Mouse (Mus musculus) CD4-positive helper T cell, adult 2 months (primary cell): Measurements from ENCODE around the gene Cxcl10.
A peak's percentile ranks its signal among the peaks of the same experiment; 100 is the strongest.
"Not testable (repeated sequence)": the region's sequence is repeated elsewhere in the genome, so short reads cannot be mapped to it uniquely, and the experiment has no call there.

Experiments used
- DNase-seq: peaks from one replicate; pipeline ENCODE4 v3.0.0-alpha.2; 2012; ENCODE audit warnings: low read depth, missing footprints, low spot score

Gene Cxcl10

GRCm38 (mm10) chr5:92369151-92369994 is 20.7 kb upstream of the Cxcl10 start:
- no peak for DNase-seq

DNA sequence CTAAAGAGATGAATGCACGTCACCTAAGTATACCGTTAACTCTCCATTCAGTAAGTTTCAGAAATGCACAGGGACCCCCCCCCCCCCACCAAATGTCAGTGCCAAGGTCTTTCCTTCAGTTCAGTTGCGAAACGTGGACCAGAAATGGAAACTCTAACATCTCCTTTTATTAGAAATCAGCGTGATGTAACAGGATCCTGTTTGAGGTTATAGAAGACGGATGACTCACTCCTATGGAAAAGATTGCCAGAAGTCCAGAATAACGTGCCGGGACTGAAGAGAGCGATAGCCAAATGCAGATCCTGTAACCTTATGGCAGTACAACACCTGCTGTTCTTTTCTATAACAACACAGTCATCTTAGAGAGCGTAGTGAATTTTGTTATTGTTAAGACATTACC is 19.7 kb upstream of the Cxcl10 start:
- no peak for DNase-seq

- DNase-seq: no peak
These were observed 17.9 kb upstream of the Cxcl10 start for GRCm38 (mm10) chr5:92366565-92366964.

DNA sequence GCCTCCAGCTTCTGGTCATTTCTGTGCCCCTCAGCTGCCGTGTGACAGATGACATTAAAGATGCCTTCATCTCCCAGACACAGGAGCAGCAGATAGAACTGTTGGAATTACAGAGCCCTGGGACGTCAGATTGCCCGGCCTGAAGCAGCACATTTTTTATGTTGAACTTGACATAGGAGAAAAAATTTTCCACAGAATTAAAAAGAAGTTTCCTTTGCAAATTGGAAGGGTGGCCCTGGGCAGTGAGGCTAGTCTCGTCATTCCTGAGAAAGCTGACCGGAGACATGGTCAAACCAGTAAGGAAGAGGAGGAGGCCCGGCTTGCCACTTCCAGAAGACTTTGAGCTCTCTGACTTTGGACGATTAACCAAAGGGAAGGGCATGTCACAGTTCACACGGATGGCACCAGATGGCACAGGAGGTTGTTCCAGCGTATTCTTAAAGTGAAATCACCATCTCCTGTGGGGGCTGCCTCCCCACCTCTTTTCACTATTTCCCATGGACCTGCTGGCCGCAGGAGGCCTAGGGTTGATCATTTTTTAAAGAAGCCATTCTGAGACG is 16.5 kb upstream of the Cxcl10 start:
- DNase-seq: no peak

- DNase-seq: no peak
These were observed 15.3 kb upstream of the Cxcl10 start for GRCm38 (mm10) chr5:92364011-92364410.

DNA sequence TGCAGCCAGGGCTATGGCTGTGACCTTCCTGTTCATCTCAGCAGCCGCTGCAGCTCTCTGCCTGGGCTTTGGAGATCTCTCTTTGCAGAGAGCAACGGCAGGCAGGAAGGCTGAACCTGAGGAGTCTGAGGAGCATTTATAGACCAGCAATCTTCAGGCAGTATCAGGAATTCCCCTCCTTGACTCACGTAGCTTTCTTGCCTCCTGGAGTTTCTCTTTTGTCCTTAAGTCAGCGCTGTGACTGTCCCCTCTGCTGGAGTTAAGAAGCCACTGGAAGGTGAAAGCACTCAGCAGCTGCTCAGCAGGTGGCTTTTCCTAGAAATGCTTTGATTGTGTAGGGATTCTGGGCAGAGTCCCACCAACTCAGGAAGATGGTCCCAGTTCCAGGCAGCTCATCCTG is 14.5 kb upstream of the Cxcl10 start:
- no peak for DNase-seq

DNA sequence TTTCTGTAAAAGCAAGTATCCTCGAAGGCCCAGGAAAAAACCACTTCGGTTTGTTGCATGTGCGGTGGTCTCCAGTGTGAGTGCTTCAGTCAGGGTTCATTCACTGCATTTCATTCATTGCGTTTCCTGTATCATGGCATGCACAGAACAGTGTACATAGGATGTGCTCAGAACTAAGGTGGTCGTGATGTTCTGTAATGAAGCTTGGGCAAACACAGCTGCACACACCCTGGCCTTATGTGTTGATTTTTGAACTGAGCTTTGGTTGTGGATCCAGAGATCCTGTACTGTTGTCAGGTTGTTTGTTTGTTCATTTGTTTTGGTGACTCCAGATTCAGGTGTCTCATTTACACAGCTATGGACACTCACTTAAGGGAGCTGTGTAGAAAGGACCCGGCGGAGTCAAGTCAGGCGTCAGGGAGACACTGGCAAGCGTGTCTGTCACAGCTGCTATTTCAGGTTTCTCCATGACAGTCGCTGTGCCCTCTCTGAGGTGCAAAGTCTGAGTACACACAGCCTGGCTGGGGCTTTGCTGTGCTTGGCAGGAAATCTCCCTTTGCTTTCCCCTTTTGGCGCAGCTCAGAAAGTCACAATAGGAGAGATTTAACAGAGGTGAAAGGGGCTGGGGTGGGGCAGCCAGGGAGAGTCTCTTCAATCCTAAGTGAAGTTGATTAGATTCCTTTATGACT is 10.2 kb upstream of the Cxcl10 start:
- DNase-seq: no peak

- DNase-seq: no peak
These were observed 9.3 kb upstream of the Cxcl10 start for GRCm38 (mm10) chr5:92358033-92358432.

GRCm38 (mm10) chr5:92353517-92353916 is 4.8 kb upstream of the Cxcl10 start:
- DNase-seq: peak; percentile 77

DNA sequence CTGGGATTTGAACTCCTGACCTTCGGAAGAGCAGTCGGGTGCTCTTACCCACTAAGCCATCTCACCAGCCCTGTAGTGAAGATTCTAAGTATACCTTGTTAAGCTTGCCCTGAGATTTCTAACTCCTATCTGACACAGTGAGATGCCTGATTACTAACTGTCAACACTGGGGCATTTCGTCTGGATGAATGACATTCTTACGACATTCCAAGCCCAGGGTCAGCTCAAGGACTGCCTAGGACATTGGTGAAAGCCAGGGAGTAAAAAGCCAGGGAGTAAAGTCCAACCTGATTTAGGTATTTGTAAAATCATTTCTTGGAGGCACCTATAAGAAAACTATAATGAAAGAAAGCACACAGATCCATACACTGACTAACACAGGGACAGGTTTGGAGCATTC is 4.0 kb upstream of the Cxcl10 start:
- not testable (repeated sequence) for DNase-seq

DNA sequence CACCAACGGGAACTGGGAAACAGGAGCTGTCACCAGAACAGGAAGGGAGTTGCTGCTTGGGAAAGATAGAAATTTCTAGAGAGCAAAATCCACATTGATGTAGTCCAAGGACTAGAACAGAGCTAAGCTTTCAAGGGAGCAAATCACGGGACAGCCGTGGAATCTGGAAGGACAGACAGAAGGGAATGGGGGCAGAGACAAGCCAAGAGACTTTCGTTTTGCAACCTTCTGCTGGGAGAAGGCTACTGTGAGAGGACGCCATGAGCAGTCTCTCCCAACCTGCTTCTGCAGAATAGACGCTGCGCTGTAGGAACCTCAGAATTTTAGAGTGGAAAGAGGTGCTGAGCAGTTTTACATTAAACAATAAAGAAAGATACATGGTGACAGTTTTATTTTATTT is 1.0 kb upstream of the Cxcl10 start:
- DNase-seq: no peak

DNA sequence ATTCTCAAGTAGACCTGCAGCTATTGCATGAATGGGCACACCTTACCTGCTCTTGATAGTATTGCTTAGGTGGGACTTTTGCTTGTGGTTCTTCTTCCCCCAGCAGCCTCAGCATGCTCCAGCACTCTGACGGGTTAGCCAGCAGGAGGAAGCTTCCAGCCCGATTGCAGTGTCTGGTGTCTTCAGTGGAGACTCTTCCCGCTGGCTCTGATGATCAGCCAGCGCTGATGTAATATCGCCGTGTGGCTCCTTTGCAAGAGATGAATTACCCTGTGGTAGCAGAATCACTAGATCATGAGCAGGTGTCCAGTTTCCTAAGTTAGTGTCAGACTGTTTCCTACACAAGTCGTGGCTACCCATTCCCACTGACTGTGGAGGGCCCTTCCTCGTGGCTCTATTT is 3.7 kb downstream of the Cxcl10 start:
- DNase-seq: no peak

GRCm38 (mm10) chr5:92340606-92341005 is 8.1 kb downstream of the Cxcl10 start:
- DNase-seq: no peak

DNA sequence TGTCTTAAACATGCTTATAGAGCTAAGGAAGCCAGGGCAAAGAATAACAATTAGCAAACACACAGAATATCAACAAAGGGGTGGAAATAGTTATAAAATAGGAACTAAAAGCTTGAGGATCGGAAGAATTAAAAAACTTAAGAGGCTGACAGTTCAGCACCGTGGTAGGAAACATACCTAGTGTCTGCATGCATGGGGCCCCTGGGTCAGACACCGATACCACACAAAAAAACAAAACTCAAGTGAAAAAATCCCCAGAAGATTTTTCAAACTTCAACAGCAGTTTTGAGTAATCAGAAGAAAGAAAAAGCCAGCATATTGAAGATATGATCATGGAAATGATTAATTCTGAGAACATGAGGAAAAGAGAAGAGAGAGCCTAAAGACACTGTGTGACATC is 11.9 kb downstream of the Cxcl10 start:
- DNase-seq: peak; percentile 13

DNA sequence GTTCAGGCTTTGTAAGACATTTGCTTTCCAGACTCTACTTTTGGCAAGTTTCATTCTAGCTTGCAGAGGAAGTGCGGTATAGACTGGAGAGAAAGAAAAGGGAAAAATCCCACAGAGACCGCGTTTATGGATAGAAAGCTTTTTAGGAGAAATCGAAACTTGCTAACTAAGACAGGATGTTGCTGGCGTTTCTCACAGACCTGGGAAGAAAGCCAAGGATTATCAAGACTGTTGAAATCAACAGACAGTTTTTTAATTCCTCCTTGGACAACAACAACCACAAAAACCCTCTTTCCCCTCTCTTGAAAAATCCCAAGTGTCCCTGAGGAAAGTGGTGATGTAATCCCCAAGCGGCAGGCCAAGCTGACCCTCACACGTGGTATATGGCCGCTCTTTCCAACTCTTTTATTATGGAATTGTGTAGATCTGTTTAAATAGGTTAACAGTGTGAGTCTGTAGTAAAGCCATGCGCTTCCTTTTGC is 16.3 kb downstream of the Cxcl10 start:
- DNase-seq: no peak

GRCm38 (mm10) chr5:92331635-92332338 is 16.9 kb downstream of the Cxcl10 start, which contains the start of gene Art3:
Gene Art3, plus strand, starts transcription at chr5:92331827.
- no peak for DNase-seq

GRCm38 (mm10) chr5:92331122-92331521 is 17.6 kb downstream of the Cxcl10 start:
- DNase-seq: no peak

DNA sequence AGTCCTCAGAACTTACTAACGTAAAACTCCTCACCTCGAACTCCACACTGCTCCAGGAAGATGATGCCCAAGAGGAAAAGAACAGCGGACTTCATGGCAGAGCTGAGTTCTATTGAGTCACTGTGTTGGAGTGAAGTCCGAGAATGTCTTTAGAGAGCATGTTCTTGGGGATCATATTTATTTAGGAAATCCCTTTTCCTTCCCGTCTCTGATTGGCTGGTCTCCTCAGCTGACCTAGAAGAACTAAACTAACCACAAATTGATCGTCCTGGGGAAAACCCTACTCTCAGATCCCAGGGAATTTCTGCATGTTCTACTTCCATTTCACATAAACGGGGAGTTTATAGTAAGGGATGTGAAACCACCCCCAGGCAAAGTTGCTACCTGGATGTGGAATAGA is 20.8 kb downstream of the Cxcl10 start, which contains the start of gene Cxcl9:
Cxcl9 (minus strand) TSS at position 151 of the 400 bp plus-strand sequence.
- DNase-seq: no peak

- peak; percentile 58 for DNase-seq
These were observed 21.3 kb downstream of the Cxcl10 start for GRCm38 (mm10) chr5:92327367-92327766.

DNA sequence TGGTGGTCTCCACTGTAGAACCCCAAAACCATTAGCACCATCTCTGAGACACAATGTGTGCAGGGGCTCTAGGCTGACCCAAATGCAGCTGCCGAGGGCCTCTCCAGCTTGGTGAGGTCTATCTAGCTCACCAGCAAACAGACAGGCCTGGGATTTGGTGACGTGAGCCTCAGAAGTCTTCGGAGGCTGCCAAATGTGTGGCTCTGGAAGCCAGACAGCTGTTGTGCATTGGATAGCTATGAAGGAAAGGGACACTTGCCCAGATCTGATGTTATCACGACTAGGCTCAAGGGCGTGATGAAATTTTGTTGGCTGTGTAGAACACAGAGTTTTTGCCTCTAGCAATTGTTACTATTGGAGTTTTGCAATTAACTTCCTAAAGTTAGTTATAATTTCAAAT is 25.4 kb downstream of the Cxcl10 start:
- no peak for DNase-seq

GRCm38 (mm10) chr5:92322612-92323011 is 26.1 kb downstream of the Cxcl10 start:
- DNase-seq: no peak
